Mouse (Mus musculus) cerebral cortex, adult 2 months (tissue): ENCODE results near the gene Olfr522.

ENCODE experiments used
- WGBS: fragments of 180-500 bp; shearing (Covaris S2); methylation state at CpG from one replicate; pipeline ENCODE4 v1.1.7; 2018; 5-methylcytosine and 5-hydroxymethylcytosine counted together

Gene Olfr522

DNA sequence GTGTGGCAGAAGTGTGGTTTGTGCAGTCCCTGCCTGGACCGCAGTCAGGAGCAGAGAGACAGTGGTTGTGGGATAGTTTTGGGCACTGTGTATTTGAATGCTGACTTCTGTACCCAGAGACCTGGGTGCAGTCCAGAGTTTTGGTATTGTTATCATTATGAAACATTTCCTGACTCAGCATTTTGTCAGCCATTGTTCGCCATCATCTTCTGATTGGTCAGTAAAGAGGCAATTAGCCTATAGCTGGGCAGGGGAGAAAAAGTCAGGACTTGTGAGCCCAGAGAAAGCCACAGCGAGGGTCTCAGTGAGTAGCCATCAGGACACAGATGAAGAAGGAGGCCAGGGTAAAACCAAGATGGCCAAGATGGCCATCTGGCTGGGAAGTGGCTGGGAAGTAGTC is 4.2 kb downstream of the Olfr522 start:
- 83% methylated on average over 3 of the region's 3 CpGs for WGBS

DNA sequence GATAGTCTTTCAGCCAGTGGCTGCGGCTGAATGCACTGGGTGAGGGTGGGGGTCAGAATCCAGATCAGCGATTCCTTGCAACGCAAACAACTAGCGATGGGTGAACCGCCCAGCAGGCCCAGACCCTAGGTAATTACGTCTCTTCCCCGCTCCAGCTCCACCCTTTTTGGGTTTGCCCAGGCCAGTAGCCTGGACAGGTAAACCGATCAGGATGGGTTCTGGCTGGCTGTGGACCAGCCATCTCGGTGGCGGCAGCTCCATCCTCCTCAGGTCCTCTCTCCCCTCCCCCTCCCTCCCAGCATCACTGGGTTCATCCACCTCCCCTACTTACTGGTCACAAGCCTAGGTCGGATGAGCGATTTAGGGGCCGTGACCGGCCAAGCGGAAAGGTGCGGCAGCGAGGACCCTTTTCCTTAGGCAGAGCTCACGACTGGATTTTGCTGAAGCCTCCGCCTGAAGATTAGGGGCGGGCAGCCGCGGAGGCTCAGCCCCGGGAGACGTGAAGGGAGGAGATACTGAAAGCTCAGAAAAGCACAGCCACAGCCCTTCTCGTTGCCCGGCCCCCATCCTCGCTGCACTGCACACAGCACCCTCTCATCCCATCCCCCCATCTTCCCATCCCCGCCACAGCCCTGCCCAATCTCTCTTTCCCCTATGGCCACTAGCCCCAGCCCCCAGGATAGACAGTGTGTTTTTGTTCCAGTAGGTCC is 10.2 kb downstream of the Olfr522 start, which contains the start of gene Sprn:
Gene Sprn, minus strand, starts transcription at position 660 of the 710 bp plus-strand sequence.
- 3% methylated on average over 28 of the region's 28 CpGs for WGBS

DNA sequence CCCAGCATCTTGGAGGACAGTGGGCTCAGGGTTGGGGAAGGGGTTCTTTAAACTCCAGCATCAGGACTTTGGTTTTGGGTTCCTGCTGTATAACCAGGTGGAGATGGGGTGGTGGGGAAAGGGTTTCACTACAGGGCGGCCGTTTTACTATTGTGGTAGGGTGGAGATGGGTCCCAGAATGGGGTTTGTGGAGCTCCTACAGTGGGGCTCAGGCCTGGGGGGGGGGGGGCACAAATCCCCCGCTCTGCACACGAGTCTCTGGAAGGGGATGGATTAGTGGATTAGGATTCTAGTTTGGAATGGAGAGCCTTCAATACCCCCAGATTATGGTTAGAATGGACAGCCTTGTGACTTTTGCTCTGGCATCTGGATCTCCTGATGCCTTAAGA is 10.7 kb downstream of the Olfr522 start:
- 13% methylated on average over 4 of the region's 4 CpGs for WGBS

- WGBS: 3% methylated on average over 28 of the region's 28 CpGs
Observed at GRCm38 (mm10) chr7:140153383-140153782, 11.2 kb downstream of the Olfr522 start.

- 90% methylated on average over 4 of the region's 4 CpGs for WGBS
Observed at GRCm38 (mm10) chr7:140144550-140144949, 20.0 kb downstream of the Olfr522 start.

DNA sequence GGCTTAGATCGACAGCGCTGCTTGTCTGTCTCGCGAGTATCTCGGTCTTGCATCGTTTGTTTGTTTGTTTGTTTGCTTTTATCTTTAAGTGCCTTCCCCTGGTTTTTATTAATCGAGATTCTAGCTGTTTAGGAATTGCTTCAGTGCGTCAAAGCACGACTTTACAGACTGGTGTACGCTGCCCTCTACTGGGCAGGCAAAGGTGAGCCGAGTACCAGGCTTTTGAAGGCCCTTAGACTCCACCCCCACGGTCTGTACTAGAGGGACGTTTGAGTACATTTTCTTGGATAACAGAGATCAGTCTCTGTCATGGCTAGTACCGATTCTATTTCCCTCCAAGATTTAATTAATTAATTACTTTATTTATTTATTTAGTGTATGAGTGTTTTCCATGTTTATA is 23.2 kb downstream of the Olfr522 start:
- 6% methylated on average over 14 of the region's 14 CpGs for WGBS

GRCm38 (mm10) chr7:140138021-140138310 is 26.6 kb downstream of the Olfr522 start:
- WGBS: 0% methylated on average over 8 of the region's 8 CpGs

GRCm38 (mm10) chr7:140137135-140138020 is 27.2 kb downstream of the Olfr522 start, which contains the start of gene Mtg1:
Gene Mtg1, plus strand, starts transcription at chr7:140137564.
- WGBS: 2% methylated on average over 39 of the region's 39 CpGs

- 89% methylated on average over 5 of the region's 5 CpGs for WGBS
Observed at GRCm38 (mm10) chr7:140135106-140135770, 29.3 kb downstream of the Olfr522 start.

- 86% methylated on average over 7 of the region's 7 CpGs for WGBS
Observed at GRCm38 (mm10) chr7:140134033-140134432, 30.5 kb downstream of the Olfr522 start.

- 87% methylated on average over 7 of the region's 7 CpGs for WGBS
Observed at GRCm38 (mm10) chr7:140132184-140132583, 32.4 kb downstream of the Olfr522 start.

DNA sequence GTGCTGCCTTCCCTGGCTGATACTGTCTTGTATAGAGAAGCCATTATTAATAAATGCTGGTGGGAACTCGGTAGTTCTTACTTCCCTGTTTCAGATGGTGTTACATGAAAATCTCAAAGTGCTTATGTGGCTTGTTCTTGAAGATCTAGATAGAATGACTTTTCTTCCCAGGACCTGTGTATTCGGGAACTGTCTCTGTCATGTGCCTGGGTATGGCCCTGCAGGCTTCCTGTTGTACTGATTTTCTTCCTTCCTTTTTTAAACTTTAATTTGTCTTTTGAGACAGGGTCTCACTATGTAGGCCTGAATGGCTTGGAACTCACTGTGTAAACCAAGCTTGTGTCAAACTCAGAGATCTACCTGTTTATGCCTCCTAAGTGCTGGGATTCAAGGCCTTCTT is 36.7 kb downstream of the Olfr522 start:
- WGBS: 90% methylated on average over 2 of the region's 2 CpGs

- 84% methylated on average over 3 of the region's 3 CpGs for WGBS
Observed at GRCm38 (mm10) chr7:140126934-140127333, 37.6 kb downstream of the Olfr522 start.

GRCm38 (mm10) chr7:140126022-140126350 is 38.6 kb downstream of the Olfr522 start:
- WGBS: 11% methylated on average over 5 of the region's 5 CpGs

- under 1% methylated on average over 40 of the region's 40 CpGs for WGBS
Observed at GRCm38 (mm10) chr7:140125278-140126021, 39.1 kb downstream of the Olfr522 start.

DNA sequence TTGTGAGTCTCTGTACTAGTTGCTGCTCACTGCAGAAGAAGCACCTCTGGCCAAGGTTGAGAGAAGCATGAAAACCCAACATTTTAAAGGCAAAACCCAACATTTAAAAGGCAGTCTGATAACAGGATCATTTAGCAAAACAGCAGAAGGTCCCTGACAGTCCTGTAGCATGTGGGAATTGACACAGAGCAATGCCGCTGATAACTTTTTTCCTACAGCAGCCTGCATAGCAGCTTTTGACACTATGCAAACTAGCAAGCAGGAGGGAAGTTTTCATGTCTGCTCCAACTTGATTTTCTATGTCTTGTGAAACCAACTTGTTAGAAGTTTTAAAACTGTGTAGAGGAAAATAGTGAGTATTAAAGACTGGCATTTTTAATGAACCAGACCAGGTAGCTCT is 40.2 kb downstream of the Olfr522 start:
- 84% methylated on average over 1 of the region's 1 CpGs for WGBS

DNA sequence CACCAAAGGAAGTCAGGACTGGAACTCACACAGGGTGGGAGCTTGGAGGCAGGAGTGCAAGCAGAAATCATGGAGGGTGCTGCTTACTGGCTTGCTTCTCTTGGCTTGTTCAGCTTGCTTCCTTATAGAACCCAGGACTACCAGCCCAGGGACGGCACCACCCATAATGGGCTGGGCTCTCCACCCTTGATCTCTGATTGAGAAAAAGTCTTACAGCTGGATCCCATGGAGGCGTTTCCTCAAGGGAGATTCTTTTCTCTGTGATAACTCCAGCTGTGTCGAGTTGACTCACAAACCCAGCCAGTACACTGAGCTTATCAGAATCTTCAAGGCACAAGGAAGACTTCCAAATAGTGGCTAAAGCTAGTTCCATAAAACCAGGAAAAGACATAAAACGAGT is 41.8 kb downstream of the Olfr522 start:
- WGBS: 52% methylated on average over 4 of the region's 4 CpGs

DNA sequence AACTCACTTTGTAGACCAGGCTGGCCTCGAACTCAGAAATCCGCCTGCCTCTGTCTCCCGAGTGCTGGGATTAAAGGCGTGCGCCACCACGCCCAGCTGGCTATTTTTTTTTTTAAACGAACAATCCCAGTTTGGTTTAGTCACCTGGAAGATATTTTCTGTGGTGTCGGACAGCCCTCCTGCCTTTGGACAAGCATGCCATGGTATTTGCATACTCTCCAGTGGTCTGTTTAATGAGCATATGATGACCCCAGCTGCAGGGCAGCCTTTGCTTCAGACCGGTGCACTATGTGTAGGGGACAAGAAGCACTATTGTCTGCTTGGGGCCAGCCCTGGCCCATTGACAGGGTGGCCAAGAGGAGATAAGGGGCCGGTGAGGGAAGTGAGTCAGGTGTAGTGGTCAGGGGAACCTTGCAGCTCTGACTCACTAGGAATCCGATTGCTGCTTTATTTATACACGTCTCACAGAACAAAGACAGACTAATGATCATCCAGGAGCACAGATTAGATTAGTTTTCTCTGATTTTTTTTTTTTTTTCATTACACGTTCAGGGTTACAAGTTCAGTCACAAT is 43.1 kb downstream of the Olfr522 start:
- WGBS: 75% methylated on average over 13 of the region's 13 CpGs

DNA sequence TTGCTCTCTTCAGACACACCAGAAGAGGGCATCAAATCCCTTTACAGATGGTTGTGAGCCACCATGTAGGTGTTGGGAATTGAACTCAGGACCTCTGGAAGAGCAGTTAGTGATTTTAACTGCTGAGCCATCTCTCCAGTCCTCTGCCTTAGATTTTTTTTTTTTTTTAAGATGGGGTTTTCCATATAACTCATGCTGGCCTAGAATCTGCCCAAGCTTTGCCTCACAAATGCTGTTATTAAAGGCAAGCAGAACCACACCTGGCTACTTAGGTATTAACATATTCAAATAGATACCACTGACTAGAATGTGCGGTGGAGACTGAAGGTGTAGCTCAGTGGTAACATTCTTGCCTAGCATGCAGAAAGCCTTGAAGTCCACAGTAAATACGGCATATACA is 44.1 kb downstream of the Olfr522 start:
- 94% methylated on average over 2 of the region's 2 CpGs for WGBS

- 3% methylated on average over 28 of the region's 28 CpGs for WGBS
Observed at GRCm38 (mm10) chr7:140116329-140117054, 48.1 kb downstream of the Olfr522 start, which contains the start of gene Echs1. Gene Echs1, minus strand, starts transcription at chr7:140116476.
